Mouse (Mus musculus) ES-Bruce4 (cell line): Measurements from ENCODE around the gene Neurl3. TPM values are rescaled to one million over a fixed set of nuclear protein-coding genes. Genes with fewer than 3 reads are reported as not detected.

ENCODE experiments used
- H3K27ac ChIP-seq: 2 replicates; pipeline ENCODE4 v1.5.1; 2012; ENCODE audit warnings: low read length, inconsistent platforms; ENCODE audit not compliant: insufficient read depth
- H3K27me3 ChIP-seq: 2 replicates; pipeline ENCODE4 v1.6.1; 2012; ENCODE audit warnings: mild to moderate bottlenecking, low read length, inconsistent platforms; ENCODE audit not compliant: control insufficient read depth, poor library complexity, insufficient read depth, severe bottlenecking
- H3K36me3 ChIP-seq: 2 replicates; pipeline ENCODE4 v1.6.1; 2012; ENCODE audit warnings: inconsistent platforms, mild to moderate bottlenecking, low read length, moderate library complexity; ENCODE audit not compliant: control insufficient read depth, poor library complexity, insufficient read depth, severe bottlenecking
- H3K4me1 ChIP-seq: one replicate; pipeline ENCODE4 v1.8.1; 2011; ENCODE audit warnings: low read length; ENCODE audit not compliant: control insufficient read depth, insufficient read depth
- H3K4me3 ChIP-seq: 2 replicates; pipeline ENCODE4 v1.5.1; 2011; ENCODE audit warnings: low read depth, mild to moderate bottlenecking, low read length
- H3K9ac ChIP-seq: 2 replicates; pipeline ENCODE4 v1.6.1; 2012; ENCODE audit warnings: low read depth, mild to moderate bottlenecking, inconsistent platforms; ENCODE audit not compliant: poor library complexity, severe bottlenecking
- H3K9me3 ChIP-seq: replicated peaks from 2 replicates; pipeline ENCODE4 v1.6.1; 2012; ENCODE audit warnings: mild to moderate bottlenecking, low read length, inconsistent platforms; ENCODE audit not compliant: control insufficient read depth, poor library complexity, insufficient read depth, severe bottlenecking
- CTCF ChIP-seq: IDR thresholded peaks from one replicate; pipeline ENCODE4 v1.8.1; 2011; ENCODE audit warnings: low read depth, low read length
- EP300 ChIP-seq: IDR thresholded peaks from 2 replicates; pipeline ENCODE4 v1.6.1; 2011; ENCODE audit warnings: low read depth, low read length; ENCODE audit not compliant: insufficient read depth
- POLR2A ChIP-seq: IDR thresholded peaks from one replicate; pipeline ENCODE4 v1.8.1; 2011; ENCODE audit warnings: low read length; ENCODE audit not compliant: insufficient read depth
- polyA plus RNA-seq: library from polyadenylated mRNA; stranded (reverse); fragments of >200 nt; gene quantifications from 2 replicates; pipeline ENCODE4 v1.2.4, GENCODE M21; 2011; ENCODE audit warnings: low read depth; ENCODE audit not compliant: missing spikeins, insufficient read depth, insufficient read length

Gene Neurl3
- polyA plus RNA-seq, 1 experiment, result not detected

GRCm38 (mm10) chr1:36307121-36307494 lies 32.6 kb upstream of the Neurl3 start:
- TF ChIP-seq CTCF (no peak), EP300 (no peak), POLR2A (no peak)
- H3K36me3 ChIP-seq, result no peaks in the 10 kb centered on the region
- H3K4me1 ChIP-seq, result peaks cover 5% of the 10 kb centered on the region
- H3K4me3 ChIP-seq, result peak overlapping the region; percentile 41; the same call in 1 of the 2 replicates
- H3K27ac ChIP-seq, result peak overlapping the region; percentile 17; the same call in 1 of the 2 replicates
- H3K27me3 ChIP-seq, result no peaks in the 10 kb centered on the region
- no peak overlapping the region for H3K9ac ChIP-seq
- H3K9me3 ChIP-seq, result no peaks in the 10 kb centered on the region

- no peak for TF ChIP-seq CTCF
- TF ChIP-seq POLR2A, result no peak
- TF ChIP-seq EP300, result no peak
- Histone ChIP-seq H3K9ac (no peak overlapping the region), H3K27ac (no peak overlapping the region), H3K9me3 (no peaks in the 10 kb centered on the region), H3K4me3 (no peak overlapping the region), H3K4me1 (peaks cover 5% of the 10 kb centered on the region), H3K27me3 (no peaks in the 10 kb centered on the region), H3K36me3 (no peaks in the 10 kb centered on the region)
These were observed 31.6 kb upstream of the Neurl3 start for GRCm38 (mm10) chr1:36306120-36306519.

- H3K9me3 ChIP-seq, result no peaks in the 10 kb centered on the region
- H3K9ac ChIP-seq, result no peak overlapping the region
- no peak overlapping the region for H3K4me3 ChIP-seq
- H3K27ac ChIP-seq, result no peak overlapping the region
- TF ChIP-seq CTCF, result no peak
- H3K27me3 ChIP-seq, result no peaks in the 10 kb centered on the region
- peaks cover 4% of the 10 kb centered on the region for H3K4me1 ChIP-seq
- no peaks in the 10 kb centered on the region for H3K36me3 ChIP-seq
These were observed 30.3 kb upstream of the Neurl3 start for GRCm38 (mm10) chr1:36304764-36305163.

- Histone ChIP-seq H3K9me3 (no peaks in the 10 kb centered on the region), H3K36me3 (no peaks in the 10 kb centered on the region), H3K4me3 (peak overlapping the region; percentile 39), H3K27me3 (no peaks in the 10 kb centered on the region), H3K9ac (peak overlapping the region; percentile 74), H3K4me1 (no peaks in the 10 kb centered on the region), H3K27ac (no peak overlapping the region)
- TF ChIP-seq POLR2A, result no peak
These were observed 29.2 kb upstream of the Neurl3 start for GRCm38 (mm10) chr1:36303381-36304320.

GRCm38 (mm10) chr1:36302957-36303356 lies 28.5 kb upstream of the Neurl3 start:
- Histone ChIP-seq H3K36me3 (no peaks in the 10 kb centered on the region), H3K4me3 (peak overlapping the region; percentile 39), H3K27me3 (no peaks in the 10 kb centered on the region), H3K9ac (peak overlapping the region; percentile 74), H3K4me1 (no peaks in the 10 kb centered on the region), H3K9me3 (no peaks in the 10 kb centered on the region), H3K27ac (no peak overlapping the region)
- TF ChIP-seq CTCF (no peak), EP300 (no peak), POLR2A (no peak)

GRCm38 (mm10) chr1:36302273-36302672 lies 27.8 kb upstream of the Neurl3 start:
- no peaks in the 10 kb centered on the region for H3K4me1 ChIP-seq
- no peak overlapping the region for H3K4me3 ChIP-seq
- H3K27me3 ChIP-seq, result no peaks in the 10 kb centered on the region
- H3K9ac ChIP-seq, result no peak overlapping the region
- no peak for TF ChIP-seq CTCF
- no peak for TF ChIP-seq POLR2A
- TF ChIP-seq EP300, result no peak
- no peaks in the 10 kb centered on the region for H3K36me3 ChIP-seq
- H3K9me3 ChIP-seq, result no peaks in the 10 kb centered on the region
- H3K27ac ChIP-seq, result no peak overlapping the region
